Mouse (Mus musculus) olfactory bulb, adult 2 months (tissue): ENCODE results near the gene Xbp1. TPM values are rescaled to one million over a fixed set of nuclear protein-coding genes. Genes with fewer than 3 reads are reported as not detected.

ENCODE experiments used
- H3K27ac ChIP-seq: fragments of 200-500 bp; 2 replicates; pipeline ENCODE4 v1.5.1; 2012; ENCODE audit warnings: low read depth, low read length; ENCODE audit not compliant: insufficient read depth
- H3K4me1 ChIP-seq: fragments of 200-500 bp; 2 replicates; pipeline ENCODE4 v1.6.1; 2012; ENCODE audit warnings: low read length; ENCODE audit not compliant: control insufficient read depth, insufficient read depth
- H3K4me3 ChIP-seq: fragments of 200-500 bp; 2 replicates; pipeline ENCODE4 v1.5.1; 2012; ENCODE audit warnings: mild to moderate bottlenecking, low read depth, low read length, moderate library complexity; ENCODE audit not compliant: insufficient read depth
- CTCF ChIP-seq: fragments of 200-500 bp; IDR thresholded peaks from 2 replicates; pipeline ENCODE4 v1.5.1; 2012; ENCODE audit warnings: low read depth, mild to moderate bottlenecking, low read length, moderate library complexity; ENCODE audit not compliant: insufficient read depth
- POLR2A ChIP-seq: fragments of 200-500 bp; IDR thresholded peaks from 2 replicates; pipeline ENCODE4 v1.6.1; 2012; ENCODE audit warnings: mild to moderate bottlenecking, low read depth, low read length, moderate library complexity; ENCODE audit not compliant: insufficient read depth
- WGBS: fragments of 180-500 bp; shearing (Covaris S2); methylation state at CpG from one replicate; pipeline ENCODE4 v1.1.7; 2018; 5-methylcytosine and 5-hydroxymethylcytosine counted together
- polyA plus RNA-seq: library from polyadenylated mRNA; stranded (reverse); fragments of >200 nt; gene quantifications from 2 replicates; pipeline ENCODE4 v1.2.4, GENCODE M21; 2012; ENCODE audit warnings: low replicate concordance; ENCODE audit not compliant: missing spikeins, insufficient read depth, insufficient read length

Gene Xbp1
- polyA plus RNA-seq, 1 experiment, result not detected

DNA sequence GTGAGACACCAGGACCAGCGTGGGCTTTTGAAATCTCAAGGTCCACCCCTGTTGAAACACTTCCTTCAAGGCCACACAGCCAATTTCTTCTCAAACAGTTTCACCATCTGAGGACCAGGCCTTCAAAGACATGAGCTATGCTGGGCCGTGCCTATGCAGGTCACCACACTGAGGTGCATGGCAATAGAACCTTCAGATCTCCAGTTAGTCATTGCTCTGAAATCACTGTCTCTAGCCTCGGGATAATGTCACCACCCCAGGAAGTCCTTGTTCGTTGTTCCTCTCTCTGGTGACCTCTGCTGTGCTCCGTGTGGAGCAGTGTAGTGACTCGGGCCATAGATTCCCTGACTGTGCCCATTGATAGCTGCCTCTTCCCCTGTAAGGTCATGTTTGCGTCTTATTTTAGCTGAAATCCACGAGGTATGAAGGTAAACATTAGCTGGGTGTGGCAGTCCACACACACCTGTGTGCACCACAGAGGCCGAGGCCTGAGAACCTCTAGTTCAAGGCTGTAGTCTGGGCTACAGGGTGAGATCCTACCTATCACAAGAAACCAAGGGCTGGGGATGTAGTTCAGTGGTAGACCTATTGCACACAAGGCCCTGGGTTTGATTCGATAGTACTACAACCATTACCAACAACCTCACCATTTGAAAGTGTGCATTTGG, 29.3 kb upstream of the Xbp1 start:
- no peak overlapping the region for H3K27ac ChIP-seq
- no peak overlapping the region for H3K4me3 ChIP-seq
- WGBS, result 87% methylated on average over 10 of the region's 10 CpGs
- TF ChIP-seq POLR2A (no peak), CTCF (no peak)
- no peaks in the 10 kb centered on the region for H3K4me1 ChIP-seq

DNA sequence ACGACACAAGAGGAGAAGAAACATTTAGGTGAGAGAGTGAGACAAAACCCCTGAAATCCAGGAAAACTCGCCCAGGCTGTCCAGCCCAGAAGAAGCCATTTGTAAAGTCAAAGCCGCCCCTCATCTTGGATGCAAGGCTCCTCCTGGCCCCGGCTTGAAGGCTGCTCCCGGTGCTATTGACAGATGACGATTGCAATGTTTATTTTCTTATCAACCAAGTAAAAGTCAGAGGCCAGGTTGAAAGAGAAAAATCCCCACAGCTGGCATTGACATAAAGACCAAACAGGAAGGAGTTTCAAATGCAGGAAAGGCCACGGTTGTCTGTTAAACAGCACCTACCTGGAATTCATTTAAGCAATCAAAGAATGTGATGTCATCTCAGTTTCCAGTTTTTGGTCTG, 28.5 kb upstream of the Xbp1 start:
- no peaks in the 10 kb centered on the region for H3K4me1 ChIP-seq
- no peak overlapping the region for H3K27ac ChIP-seq
- no peak for TF ChIP-seq CTCF
- TF ChIP-seq POLR2A, result no peak
- H3K4me3 ChIP-seq, result no peak overlapping the region
- WGBS, result 93% methylated on average over 7 of the region's 7 CpGs

DNA sequence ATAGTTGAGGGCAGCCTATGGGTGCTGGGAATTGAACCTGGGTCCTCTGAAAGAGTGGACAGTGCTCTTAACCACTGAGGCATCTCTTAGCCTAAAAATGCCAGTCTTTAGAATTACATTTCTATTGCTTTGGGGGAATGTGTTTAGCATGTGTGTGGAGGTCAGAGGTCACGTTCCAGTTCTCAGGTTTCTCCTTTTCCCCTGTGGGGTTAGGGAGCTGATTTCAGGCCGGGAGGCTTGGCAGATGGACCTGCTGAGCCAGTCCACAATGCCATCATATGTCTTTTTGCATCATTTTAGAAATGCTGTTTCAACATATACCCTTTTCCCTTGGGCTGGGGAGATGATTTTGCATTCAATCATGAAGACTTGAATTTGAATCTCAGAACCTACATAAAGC, 26.6 kb upstream of the Xbp1 start:
- 79% methylated on average over 2 of the region's 2 CpGs for WGBS
- Histone ChIP-seq H3K4me3 (no peak overlapping the region), H3K27ac (no peak overlapping the region), H3K4me1 (no peaks in the 10 kb centered on the region)
- no peak for TF ChIP-seq CTCF
- no peak for TF ChIP-seq POLR2A

DNA sequence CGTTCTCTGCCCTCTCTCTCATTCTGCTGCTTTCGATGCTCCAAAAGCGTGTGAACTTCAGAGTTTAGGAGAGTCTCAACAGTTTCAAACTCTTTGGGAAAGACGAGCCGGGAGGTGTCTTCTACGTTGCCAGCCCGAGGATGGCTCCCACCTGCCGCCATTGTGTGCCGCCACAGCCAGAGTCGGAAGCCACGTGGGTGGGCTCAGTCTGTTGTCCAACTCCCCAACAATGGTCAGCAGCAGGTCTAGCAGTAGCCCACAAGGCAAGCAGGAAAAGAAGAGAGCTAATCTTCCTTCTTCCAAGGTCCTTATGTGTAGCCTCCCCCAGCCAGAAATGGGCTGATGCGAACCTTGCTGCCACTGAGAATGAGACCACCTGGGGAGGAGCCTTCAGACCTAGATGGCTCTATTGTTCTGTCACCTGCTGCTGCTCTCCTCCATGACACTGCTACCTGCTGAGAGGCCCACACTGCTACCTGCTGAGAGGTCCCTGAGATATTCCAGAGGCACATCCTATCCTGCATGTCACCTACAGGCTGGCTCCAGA, 25.1 kb upstream of the Xbp1 start:
- Histone ChIP-seq H3K4me1 (no peaks in the 10 kb centered on the region), H3K27ac (no peak overlapping the region), H3K4me3 (no peak overlapping the region)
- TF ChIP-seq POLR2A (no peak), CTCF (no peak)
- 68% methylated on average over 12 of the region's 12 CpGs for WGBS

DNA sequence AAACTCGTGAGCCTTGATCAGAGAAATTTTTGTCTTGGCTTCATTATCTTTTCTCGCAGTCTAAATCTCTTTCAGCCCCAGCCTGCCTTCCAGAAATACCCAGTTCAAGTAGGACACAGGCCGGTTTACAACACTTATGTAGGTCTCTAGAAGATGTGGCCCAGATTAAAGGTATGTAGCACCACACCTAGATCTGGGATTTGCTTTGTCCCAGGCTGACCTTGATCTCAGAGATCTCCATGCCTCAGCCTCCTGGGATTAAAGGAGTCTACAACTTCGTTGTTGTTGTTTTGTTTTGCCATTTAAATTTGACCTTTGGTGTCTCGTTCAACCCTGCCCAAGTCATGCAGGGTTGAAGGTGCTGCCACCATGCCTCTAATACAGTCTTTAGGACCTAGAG, 24.6 kb upstream of the Xbp1 start:
- 88% methylated on average over 5 of the region's 5 CpGs for WGBS
- Histone ChIP-seq H3K4me3 (no peak overlapping the region), H3K4me1 (no peaks in the 10 kb centered on the region), H3K27ac (no peak overlapping the region)
- no peak for TF ChIP-seq POLR2A

DNA sequence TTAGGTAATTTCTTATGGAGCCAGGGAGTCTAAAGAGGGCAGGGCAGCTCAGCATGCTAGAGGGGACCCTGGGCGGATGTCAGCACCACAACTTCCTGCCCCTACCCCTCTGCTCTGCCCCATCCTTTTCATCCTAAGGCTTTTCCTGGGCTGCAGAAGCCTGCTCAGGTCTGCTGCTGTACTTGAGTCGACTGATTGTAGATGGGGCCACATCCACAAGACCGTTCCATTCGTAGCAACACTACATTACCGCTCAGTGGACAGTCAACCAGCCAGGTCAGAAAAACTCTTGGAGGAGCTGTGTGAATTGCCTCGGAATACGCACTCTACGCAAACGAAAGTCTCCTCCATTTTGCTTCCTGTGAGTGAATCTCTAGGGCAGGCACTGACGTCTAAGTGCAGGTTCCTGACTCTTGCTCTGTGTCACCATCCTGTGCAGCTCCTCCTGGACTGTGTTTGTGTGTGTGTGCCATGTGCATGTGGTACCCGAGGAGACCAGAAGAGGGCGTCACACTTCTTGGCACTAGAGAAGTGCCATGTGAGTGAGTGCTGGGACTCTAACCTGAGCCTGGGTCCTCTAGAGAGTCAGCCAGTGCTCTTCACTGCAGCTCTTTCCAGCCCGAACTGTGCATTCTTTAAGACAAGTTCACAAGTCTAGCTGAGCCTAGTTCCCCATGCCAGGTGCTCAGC, 23.8 kb upstream of the Xbp1 start:
- TF ChIP-seq CTCF (no peak), POLR2A (no peak)
- Histone ChIP-seq H3K4me3 (no peak overlapping the region), H3K27ac (no peak overlapping the region), H3K4me1 (no peaks in the 10 kb centered on the region)
- WGBS, result 97% methylated on average over 13 of the region's 13 CpGs

DNA sequence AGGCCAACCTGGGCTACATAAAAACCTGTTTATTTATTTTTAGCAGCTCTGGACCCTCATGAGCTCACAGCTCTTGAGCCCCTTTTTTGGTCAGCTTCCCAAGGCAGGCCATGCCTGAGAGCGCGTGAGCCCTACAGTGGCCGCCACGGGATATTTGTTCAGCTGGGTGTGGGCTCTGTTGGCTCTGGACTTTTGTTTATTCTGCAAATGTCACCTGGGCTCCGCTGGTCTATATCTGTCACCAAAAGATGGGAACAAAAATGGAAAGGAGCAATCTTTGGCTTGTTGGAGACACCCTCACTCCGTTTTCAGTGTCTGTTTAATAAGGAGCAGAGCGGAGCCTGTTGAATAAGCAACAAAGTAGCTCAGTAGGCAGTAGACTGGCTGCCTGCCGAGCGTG, 22.0 kb upstream of the Xbp1 start:
- WGBS, result 71% methylated on average over 9 of the region's 9 CpGs
- Histone ChIP-seq H3K4me1 (no peaks in the 10 kb centered on the region), H3K4me3 (no peak overlapping the region), H3K27ac (0 out of 2 replicates have a peak overlapping the region, but pooled peaks have one; percentile 6)
- no peak for TF ChIP-seq POLR2A
- no peak for TF ChIP-seq CTCF

DNA sequence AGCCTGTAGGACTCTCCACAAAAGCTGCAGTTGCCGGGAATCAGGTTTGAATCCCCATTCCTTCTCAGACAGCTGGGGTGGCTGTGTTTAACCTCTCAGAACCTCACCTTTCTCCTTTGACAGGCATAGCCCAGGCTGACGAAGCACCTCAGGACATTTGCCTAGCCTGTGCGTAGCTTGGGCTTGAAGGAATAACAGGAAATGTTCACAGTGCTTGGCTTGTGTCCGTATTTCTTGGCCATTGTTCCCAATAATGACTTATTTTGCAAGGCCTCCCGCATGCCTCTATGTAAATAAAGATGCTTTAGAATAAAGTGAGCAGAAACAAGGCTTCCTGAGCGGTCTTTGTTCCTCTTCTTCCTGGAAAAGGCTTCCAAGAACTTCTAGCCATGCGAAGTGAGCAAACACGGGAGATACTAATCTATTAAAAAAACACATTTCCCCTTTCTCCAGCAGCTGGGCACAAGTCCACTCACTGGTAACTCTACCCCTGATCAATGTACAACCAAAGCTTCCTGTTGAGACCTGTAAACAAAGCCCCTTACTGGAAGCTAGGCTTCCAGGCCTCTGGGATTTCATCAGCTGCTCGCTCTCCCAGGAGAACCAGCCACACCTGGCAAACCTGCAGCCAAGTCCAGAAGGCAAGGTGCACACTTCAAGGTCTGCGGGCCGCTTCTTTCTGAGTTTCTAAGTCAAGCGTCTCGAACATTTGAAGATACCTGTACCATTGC, 21.4 kb upstream of the Xbp1 start:
- H3K4me3 ChIP-seq, result no peak overlapping the region
- H3K27ac ChIP-seq, result 0 out of 2 replicates have a peak overlapping the region, but pooled peaks have one; percentile 6
- 80% methylated on average over 13 of the region's 13 CpGs for WGBS
- TF ChIP-seq CTCF, result no peak
- TF ChIP-seq POLR2A, result no peak
- H3K4me1 ChIP-seq, result no peaks in the 10 kb centered on the region
